Mouse (Mus musculus): Measurements from ENCODE around the gene Anapc11.
"Not testable (repeated sequence)": the region's sequence is repeated elsewhere in the genome, so short reads cannot be mapped to it uniquely, and the experiment has no call there.

The Anapc11 gene

GRCm38 (mm10) chr11:120575046-120575445 is 23.2 kb upstream of the Anapc11 start:
- DNase-seq (ENCODE audit: low read depth, low spot score) = no peak

GRCm38 (mm10) chr11:120575940-120576339 is 22.3 kb upstream of the Anapc11 start:
- no peak for DNase-seq (ENCODE audit: low read depth, low spot score)

GRCm38 (mm10) chr11:120576365-120576981 is 21.7 kb upstream of the Anapc11 start:
- no peak for DNase-seq (ENCODE audit: low read depth, low spot score)

GRCm38 (mm10) chr11:120577211-120578023 is 20.8 kb upstream of the Anapc11 start:
- peak; percentile 57 for DNase-seq (ENCODE audit: low read depth, low spot score)

GRCm38 (mm10) chr11:120578024-120578693 is 20.1 kb upstream of the Anapc11 start:
- no peak for DNase-seq (ENCODE audit: low read depth, low spot score)

GRCm38 (mm10) chr11:120578694-120579243 is 19.5 kb upstream of the Anapc11 start:
- no peak for DNase-seq (ENCODE audit: low read depth, low spot score)

- peak; percentile 74 for DNase-seq (ENCODE audit: low read depth, low spot score)
Measured at GRCm38 (mm10) chr11:120579316-120580107, 18.7 kb upstream of the Anapc11 start.

- no peak for DNase-seq (ENCODE audit: low read depth, low spot score)
Measured at GRCm38 (mm10) chr11:120580190-120580589, 18.0 kb upstream of the Anapc11 start.

GRCm38 (mm10) chr11:120580871-120581331 is 17.3 kb upstream of the Anapc11 start:
- peak; percentile 48 for DNase-seq (ENCODE audit: low read depth, low spot score)

GRCm38 (mm10) chr11:120581490-120582267 is 16.5 kb upstream of the Anapc11 start, which contains the start of gene Arhgdia:
Gene Arhgdia (minus strand): TSS chr11:120581624.
- DNase-seq (ENCODE audit: low read depth, low spot score) = peak; percentile 94

- no peak for DNase-seq (ENCODE audit: low read depth, low spot score)
Measured at GRCm38 (mm10) chr11:120582268-120582981, 15.8 kb upstream of the Anapc11 start.

GRCm38 (mm10) chr11:120582982-120583293 is 15.3 kb upstream of the Anapc11 start:
- DNase-seq (ENCODE audit: low read depth, low spot score) = not testable (repeated sequence)

- no peak for DNase-seq (ENCODE audit: low read depth, low spot score)
Measured at GRCm38 (mm10) chr11:120583937-120584336, 14.3 kb upstream of the Anapc11 start.

GRCm38 (mm10) chr11:120588531-120588930 is 9.7 kb upstream of the Anapc11 start:
- no peak for DNase-seq (ENCODE audit: low read depth, low spot score)

GRCm38 (mm10) chr11:120597240-120598235 is 683 bp upstream of the Anapc11 start:
- no peak for DNase-seq (ENCODE audit: low read depth, low spot score)

GRCm38 (mm10) chr11:120598990-120599549 is 849 bp downstream of the Anapc11 start:
- DNase-seq (ENCODE audit: low read depth, low spot score) = no peak

GRCm38 (mm10) chr11:120600716-120601115 is 2.5 kb downstream of the Anapc11 start:
- no peak for DNase-seq (ENCODE audit: low read depth, low spot score)

GRCm38 (mm10) chr11:120603545-120603944 is 5.3 kb downstream of the Anapc11 start:
- DNase-seq (ENCODE audit: low read depth, low spot score) = no peak
